ENCODE assay signal across 14 mouse cellular contexts in the genomic region with DNA sequence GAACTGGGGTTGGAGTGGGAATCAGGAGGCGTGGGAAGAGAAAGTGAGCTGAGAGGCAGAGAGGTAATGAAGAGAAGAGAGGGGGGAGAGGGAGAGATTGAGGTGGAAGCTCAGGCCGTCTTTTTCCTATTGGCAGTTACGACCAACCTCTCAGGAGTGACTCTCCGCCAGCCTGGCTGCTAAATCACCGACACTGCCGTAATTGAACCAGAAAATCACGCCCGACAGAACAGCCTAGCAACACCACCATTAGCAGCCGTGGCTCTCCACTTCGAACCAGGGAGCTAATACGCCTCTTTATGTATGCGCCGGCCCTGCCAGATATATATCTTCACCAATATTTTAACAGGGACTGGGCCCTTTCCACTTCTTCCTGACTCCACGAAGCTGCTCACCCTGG.
"Had no signal": no experiment of that assay in that cellular context is flagged by ENCODE, and none has a peak within 500 bp of the region (broad histone marks: within the 10 kb centered on the region; RNA-seq: fewer than 3 reads in every experiment).

No protein-coding gene starts in this region.

- H3K9ac ChIP-seq: neural tube, embryonic 12.5 days; neural tube, embryonic 15.5 days; stomach, embryonic 15.5 days had no signal

- H3K27ac ChIP-seq: neural tube, embryonic 12.5 days; neural tube, embryonic 15.5 days; stomach, embryonic 15.5 days; stomach, postnatal 0 days had no signal

- H3K4me1 ChIP-seq: neural tube, embryonic 12.5 days had no signal

- DNase-seq: right cerebral cortex, adult 18-20 months; right cerebral cortex, postnatal 14 days; right cerebral cortex, postnatal 25 days; right cerebral cortex, postnatal 4 days; spleen, adult 18-20 months; thymus, adult 18-20 months; thymus, adult 2 months; thymus, postnatal 14 days; thymus, postnatal 25 days; thymus, postnatal 36 days had no signal

- H3K4me2 ChIP-seq: neural tube, embryonic 12.5 days; neural tube, embryonic 15.5 days; stomach, embryonic 15.5 days had no signal

- H3K9me3 ChIP-seq: neural tube, embryonic 12.5 days; neural tube, embryonic 15.5 days; stomach, embryonic 15.5 days had no signal

- H3K4me3 ChIP-seq: neural tube, embryonic 12.5 days; neural tube, embryonic 15.5 days; stomach, embryonic 15.5 days had no signal

- H3K36me3 ChIP-seq: neural tube, embryonic 12.5 days; neural tube, embryonic 15.5 days; stomach, embryonic 15.5 days had no signal

- H3K27me3 ChIP-seq: stomach, embryonic 15.5 days had no signal
